In genomic region chr5:31121111-31121510, GRCm38 (mm10) we compare ENCODE assay signal across 29 mouse cellular contexts. TPM values are rescaled to one million over a fixed set of nuclear protein-coding genes. Genes with fewer than 3 reads are reported as not detected.
A peak's percentile ranks its signal among the peaks of the same experiment; 100 is the strongest.
DNase-seq lines count a peak whose midpoint lies in the region; ATAC-seq and TF ChIP-seq lines count a peak whose summit lies in the region.
"Had no signal": no experiment of that assay in that cellular context is flagged by ENCODE, and none has a peak within 500 bp of the region (broad histone marks: within the 10 kb centered on the region; RNA-seq: fewer than 3 reads in every experiment).

No protein-coding gene starts in this region.

- in situ Hi-C loops in CH12.LX (cut with MboI; ENCODE audit: low pct_ligation_motif_present, low pct_unique_long_range_greater_than_20kb, low sequenced_read_pairs): no loop called here

- peaks cover 3% of the 10 kb centered on the region for H3K27me3 ChIP-seq in CH12.LX (replicated peaks)

- H3K4me1 ChIP-seq in CH12.LX (ENCODE audit: control insufficient read depth in 1 of 2, insufficient read depth in 2 of 2): peaks cover 2 to 30% of the 10 kb centered on the region in 2 experiments; a peak in 3 of 4 replicates
- H3K4me1 ChIP-seq: lung, embryonic 15.5 days had no signal

- H3K9ac ChIP-seq in CH12.LX (ENCODE audit: insufficient read depth, low read depth): no peak overlapping the region
- H3K9ac ChIP-seq: heart, embryonic 15.5 days; liver, embryonic 14.5 days; lung, embryonic 15.5 days had no signal

- peak; percentile 50 to 65 for DNase-seq in frontal cortex, adult 2 months (ENCODE audit: extremely low spot score in 1 of 2, low spot score in 1 of 2)
- no peak for DNase-seq in frontal cortex, postnatal 14 days (ENCODE audit: low spot score in 2 of 2)
- peak; percentile 60 for DNase-seq in CH12.LX (ENCODE audit: extremely low read depth)
- peak; percentile 37 to 59 for DNase-seq in left cerebral cortex, adult 9 months (ENCODE audit: low spot score in 2 of 2)
- DNase-seq in right cerebral cortex, postnatal 36 days (ENCODE audit: low spot score in 2 of 2): peak; percentile 21 to 58
- no peak for DNase-seq in T-cell, adult 2 months (ENCODE audit: low spot score)
- DNase-seq: adrenal gland, adult 8-10 months; cerebellum, adult 9-10 months; gastrocnemius, postnatal 10 days; heart, postnatal 4 days; kidney, adult 18-20 months; kidney, postnatal 10 days; lung, postnatal 4 days; retina, postnatal 1 day; thymus, postnatal 14 days had no signal

- TF ChIP-seq POLR2A in CH12.LX (IDR thresholded peaks at IDR 0.05; ENCODE audit: low read depth, low read length): no peak

- H3K79me2 ChIP-seq in CH12.LX (replicated peaks; ENCODE audit: control insufficient read depth, extremely low read depth, insufficient read depth, poor library complexity, severe bottlenecking): no peaks in the 10 kb centered on the region

- dilution Hi-C loops in CH12.LX (cut with MboI; ENCODE audit: extremely low pct_ligation_motif_present, extremely low pct_unique_long_range_greater_than_20kb, low sequenced_read_pairs): no loop called here

- no peak for ATAC-seq in erythroid progenitor cell, adult 5-6 weeks (replicated peaks; ENCODE audit: low FRiP score, poor library complexity, severe bottlenecking)
- ATAC-seq: forebrain, embryonic 14.5 days; hindbrain, postnatal 0 days had no signal

- H3K36me3 ChIP-seq in CH12.LX (replicated peaks in 1 of 2; ENCODE audit: control insufficient read depth in 1 of 2, insufficient read depth in 1 of 2, low read length in 1 of 2): no peaks in the 10 kb centered on the region
- H3K36me3 ChIP-seq: heart, embryonic 15.5 days; lung, embryonic 15.5 days had no signal

- H3K9me3 ChIP-seq in CH12.LX (replicated peaks; ENCODE audit: low read length): no peaks in the 10 kb centered on the region
- H3K9me3 ChIP-seq: heart, embryonic 15.5 days; lung, embryonic 15.5 days had no signal

- H3K4me2 ChIP-seq in CH12.LX (ENCODE audit: insufficient read depth, low read depth, poor library complexity, severe bottlenecking): peak overlapping the region; percentile 11; the same call in 1 of the 2 replicates
- H3K4me2 ChIP-seq: heart, embryonic 15.5 days; lung, embryonic 15.5 days had no signal

- peak overlapping the region; percentile 44 for H3K27ac ChIP-seq in CH12.LX (ENCODE audit: insufficient read depth, low read depth)
- H3K27ac ChIP-seq: heart, embryonic 15.5 days; hindbrain, postnatal 0 days; left cerebral cortex, adult 2 months; liver, embryonic 14.5 days; lung, embryonic 15.5 days had no signal

- H3K4me3 ChIP-seq in CH12.LX (replicated peaks in 1 of 3; ENCODE audit: low read depth in 2 of 3, low read length in 2 of 3, poor library complexity in 1 of 3): no peak overlapping the region
- H3K4me3 ChIP-seq: heart, embryonic 15.5 days; left cerebral cortex, adult 2 months; lung, embryonic 15.5 days had no signal

- TF ChIP-seq RAD21 in CH12.LX (IDR thresholded peaks at IDR 0.05; ENCODE audit: low read depth, low read length): no peak; the same call in none of the 2 replicates

- TF ChIP-seq EP300 in CH12.LX (IDR thresholded peaks at IDR 0.05; ENCODE audit: low read length): peak; percentile 74

- TF ChIP-seq CTCF in CH12.LX (conservative IDR thresholded peaks at IDR 0.05 in 1 of 2, IDR thresholded peaks at IDR 0.05 in 1 of 2; ENCODE audit: low read depth in 2 of 2, low read length in 2 of 2): no peak

TF ChIP-seq in CH12.LX, 34 proteins besides CTCF, POLR2A, EP300 and RAD21:
- 0 out of 2 replicates have a peak, but pooled peaks have one; percentile 15 for TF ChIP-seq TCF12 (IDR thresholded peaks at IDR 0.05; ENCODE audit: low read depth, low read length)
- no peak for TF ChIP-seq MAFK (IDR thresholded peaks at IDR 0.05; ENCODE audit: insufficient replicate concordance, low read length)
- peak; percentile 60 for TF ChIP-seq ETS1 (conservative IDR thresholded peaks at IDR 0.05; ENCODE audit: low read depth, low read length)
- peak; percentile 84 for TF ChIP-seq IRF4 (IDR thresholded peaks at IDR 0.05; ENCODE audit: low read depth, low read length)
- TF ChIP-seq MAX (IDR thresholded peaks at IDR 0.05; ENCODE audit: low read length): peak; percentile 84; the same call in 1 of the 2 replicates
- TF ChIP-seq E2F4 (IDR thresholded peaks at IDR 0.05; ENCODE audit: insufficient replicate concordance, low read depth, low read length): no peak
- peak; percentile 76; the same call in 1 of the 2 replicates for TF ChIP-seq CHD1 (IDR thresholded peaks at IDR 0.05; ENCODE audit: low read depth, low read length)
- peak; percentile 86; the same call in 1 of the 2 replicates for TF ChIP-seq MYC (IDR thresholded peaks at IDR 0.05; ENCODE audit: low read depth, low read length)
- TF ChIP-seq BHLHE40 (IDR thresholded peaks at IDR 0.05; ENCODE audit: low read depth, low read length): peak; percentile 58
- TF ChIP-seq MXI1 (IDR thresholded peaks at IDR 0.05; ENCODE audit: low read depth, low read length): no peak; the same call in 1 of the 2 replicates
- TF ChIP-seq MEF2A (IDR thresholded peaks at IDR 0.05; ENCODE audit: borderline replicate concordance, low read depth, low read length): peak; percentile 91
- TF ChIP-seq JUN (IDR thresholded peaks at IDR 0.05; ENCODE audit: insufficient read depth, low read depth, low read length): peak; percentile 33; the same call in 1 of the 2 replicates
- 0 out of 2 replicates have a peak, but pooled peaks have one; percentile 10 for TF ChIP-seq JUND (conservative IDR thresholded peaks at IDR 0.05; ENCODE audit: low read depth, low read length)
- 0 out of 2 replicates have a peak, but pooled peaks have one; percentile 20 for TF ChIP-seq RCOR1 (conservative IDR thresholded peaks at IDR 0.05; ENCODE audit: low read depth, low read length)

RNA-seq across cellular contexts. Expression of gene Trim54, which starts 4.6 kb away (rescaled TPM):
- polyA plus RNA-seq in frontal cortex, adult 2 months (2012; rRNA removed): 0.64 and 2.0 TPM in 2 replicates
- total RNA-seq in CH12.LX (2012; rRNA removed) (not detected in 2 replicates), CH12.LX (2014; rRNA removed) (not detected in 2 replicates)
- not detected in 2 replicates for polyA plus RNA-seq in CH12.LX (2012; ENCODE audit: insufficient read length, low read depth)
- total RNA-seq in erythroid progenitor cell, adult 5-6 weeks (2015; ENCODE audit: low replicate concordance): not detected in 2 replicates
- total RNA-seq in erythroid progenitor cell, adult 5-6 weeks (2017; ENCODE audit: low replicate concordance): not detected in 2 replicates
- total RNA-seq: adrenal gland, adult 8-10 months; layer of hippocampus, adult 18-20 months had no signal
- polyA plus RNA-seq: embryonic facial prominence, embryonic 11.5 days; forebrain, embryonic 14.5 days; hindbrain, postnatal 0 days; liver, embryonic 14.5 days; midbrain, postnatal 0 days had no signal

RNA-seq across cellular contexts. Expression of gene Slc30a3, which starts 13.1 kb away (rescaled TPM):
- 140 and 173 TPM in 2 replicates for polyA plus RNA-seq in frontal cortex, adult 2 months (2012; rRNA removed)
- not detected in 2 replicates for total RNA-seq in CH12.LX (2012; rRNA removed)
- total RNA-seq in CH12.LX (2014; rRNA removed): not detected in 2 replicates
- polyA plus RNA-seq in CH12.LX (2012; ENCODE audit: insufficient read length, low read depth): not detected in 2 replicates
- not detected in 2 replicates for total RNA-seq in erythroid progenitor cell, adult 5-6 weeks (2015; ENCODE audit: low replicate concordance)
- total RNA-seq in erythroid progenitor cell, adult 5-6 weeks (2017; ENCODE audit: low replicate concordance): not detected in 2 replicates

RNA-seq across cellular contexts. Expression of gene Dnajc5g, which starts 15.0 kb away (rescaled TPM):
- not detected in 2 replicates for polyA plus RNA-seq in frontal cortex, adult 2 months (2012; rRNA removed)
- not detected in 2 replicates for total RNA-seq in CH12.LX (2012; rRNA removed)
- total RNA-seq in CH12.LX (2014; rRNA removed): not detected in 2 replicates
- polyA plus RNA-seq in CH12.LX (2012; ENCODE audit: insufficient read length, low read depth): not detected in 2 replicates
- not detected in 2 replicates for total RNA-seq in erythroid progenitor cell, adult 5-6 weeks (2015; ENCODE audit: low replicate concordance)
- total RNA-seq in erythroid progenitor cell, adult 5-6 weeks (2017; ENCODE audit: low replicate concordance): not detected in 2 replicates
- total RNA-seq: adrenal gland, adult 8-10 months; gastrocnemius, postnatal 10 days; heart, adult 8-10 months; heart, postnatal 4 days; hindbrain, postnatal 0 days; layer of hippocampus, adult 18-20 months; left cerebral cortex, adult 2 months; midbrain, postnatal 0 days had no signal
- polyA plus RNA-seq: cortical plate, adult 2 months; embryonic facial prominence, embryonic 11.5 days; forebrain, embryonic 14.5 days; heart, embryonic 15.5 days; hindbrain, postnatal 0 days; limb, embryonic 14.5 days; liver, embryonic 14.5 days; lung, embryonic 15.5 days; midbrain, postnatal 0 days; neural tube, embryonic 11.5 days had no signal

RNA-seq across cellular contexts. Expression of gene Ucn, which starts 17.5 kb away (rescaled TPM):
- 2.0 and 2.7 TPM in 2 replicates for polyA plus RNA-seq in frontal cortex, adult 2 months (2012; rRNA removed)
- total RNA-seq in CH12.LX (2012; rRNA removed): not detected in 2 replicates
- not detected in 2 replicates for total RNA-seq in CH12.LX (2014; rRNA removed)
- polyA plus RNA-seq in CH12.LX (2012; ENCODE audit: insufficient read length, low read depth): not detected in 2 replicates
- total RNA-seq in erythroid progenitor cell, adult 5-6 weeks (2015; ENCODE audit: low replicate concordance): not detected in 2 replicates
- total RNA-seq in erythroid progenitor cell, adult 5-6 weeks (2017; ENCODE audit: low replicate concordance): not detected in 2 replicates
- total RNA-seq: adrenal gland, adult 8-10 months; gastrocnemius, postnatal 10 days; heart, adult 8-10 months; heart, postnatal 4 days; hindbrain, postnatal 0 days; layer of hippocampus, adult 18-20 months; midbrain, postnatal 0 days had no signal
- polyA plus RNA-seq: embryonic facial prominence, embryonic 11.5 days; forebrain, embryonic 14.5 days; heart, embryonic 15.5 days; liver, embryonic 14.5 days; lung, embryonic 15.5 days; midbrain, postnatal 0 days; neural tube, embryonic 11.5 days had no signal

RNA-seq across cellular contexts. Expression of gene Mpv17, which starts 32.9 kb away (rescaled TPM):
- polyA plus RNA-seq in frontal cortex, adult 2 months (2012; rRNA removed): 98.3 and 108 TPM in 2 replicates
- total RNA-seq in CH12.LX (2012; rRNA removed): 24.0 and 30.3 TPM in 2 replicates
- total RNA-seq in CH12.LX (2014; rRNA removed): 37.6 and 39.7 TPM in 2 replicates
- polyA plus RNA-seq in CH12.LX (2012; ENCODE audit: insufficient read length, low read depth): 32.8 and 40.4 TPM in 2 replicates
- 1.3 and 11.5 TPM in 2 replicates for total RNA-seq in erythroid progenitor cell, adult 5-6 weeks (2015; ENCODE audit: low replicate concordance)
- 0.23 and 4.7 TPM in 2 replicates for total RNA-seq in erythroid progenitor cell, adult 5-6 weeks (2017; ENCODE audit: low replicate concordance)

Comparison
In these comparisons a context has a peak if more than half of its experiments do, and no peak if none do; other contexts are left out.
1. DNase-seq: peak in frontal cortex, adult 2 months (2 of 2), CH12.LX (single experiment), left cerebral cortex, adult 9 months (2 of 2) and right cerebral cortex, postnatal 36 days (2 of 2); none in frontal cortex, postnatal 14 days (0 of 2) and T-cell, adult 2 months (single experiment).